Mouse (Mus musculus) gastrocnemius, adult 18-20 months (tissue): ENCODE measurements around the gene Nsun4. TPM values are rescaled to one million over a fixed set of nuclear protein-coding genes. Genes with fewer than 3 reads are reported as not detected.

Experiments used
- DNase-seq: peaks from one replicate; pipeline ENCODE4 v3.0.0; 2021; ENCODE audit warnings: low spot score
- long read RNA-seq, 2 experiments: library from polyadenylated mRNA; stranded (forward); transcript quantifications; one replicate each; pipeline ENCODE4 v2.0.0; 2021
- total RNA-seq, 2 experiments: library from RNA; stranded (reverse); gene quantifications; 2 replicates each; pipeline ENCODE4 v1.2.3; 2021

Gene Nsun4
- 10 to 100 TPM; 13.2 to 14.2 TPM for total RNA-seq
- long read RNA-seq, experiment 1, transcript Nsun4-202 (6 exons, 2,439 nt) = major isoform, 14 of 14 reads
- long read RNA-seq, experiment 1, partial matches to known transcripts = 0 of 14 reads
- long read RNA-seq, experiment 1, other reads (novel, unspliced or antisense) = 0 of 14 reads
- long read RNA-seq, experiment 2, transcript Nsun4-202 (6 exons, 2,439 nt) = major isoform, 19 of 21 reads
- long read RNA-seq, experiment 2, partial matches to known transcripts = 0 of 21 reads
- long read RNA-seq, experiment 2, other reads (novel, unspliced or antisense) = 2 of 21 reads

GRCm38 (mm10) chr4:116053399-116053961 lies at the start of gene Nsun4:
Gene Nsun4 (minus strand): TSS chr4:116053876.
- DNase-seq = peak; percentile 91

DNA sequence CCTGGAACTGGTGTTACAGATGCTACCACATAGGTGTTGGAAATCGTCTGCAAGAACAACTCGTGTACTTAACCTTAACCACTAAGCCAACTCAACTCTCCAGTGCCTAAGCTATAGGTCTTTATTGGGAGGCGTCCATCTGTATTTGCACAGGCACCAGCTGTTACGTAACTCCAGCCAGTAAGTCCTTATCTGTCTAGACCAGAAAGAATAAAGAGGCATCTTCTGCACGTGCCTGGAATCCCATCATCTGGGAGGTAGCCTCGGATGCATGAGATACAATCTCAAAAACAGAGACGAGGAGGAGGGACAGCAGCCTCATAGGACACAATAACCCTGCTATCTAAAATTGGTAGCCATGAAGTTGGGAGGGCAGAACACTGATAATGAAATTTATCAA lies 47.3 kb upstream of the Nsun4 start:
- no peak for DNase-seq

GRCm38 (mm10) chr4:116097211-116097610 lies 43.5 kb upstream of the Nsun4 start:
- DNase-seq = no peak

- DNase-seq = no peak
Observed at GRCm38 (mm10) chr4:116096291-116096690, 42.6 kb upstream of the Nsun4 start.

DNA sequence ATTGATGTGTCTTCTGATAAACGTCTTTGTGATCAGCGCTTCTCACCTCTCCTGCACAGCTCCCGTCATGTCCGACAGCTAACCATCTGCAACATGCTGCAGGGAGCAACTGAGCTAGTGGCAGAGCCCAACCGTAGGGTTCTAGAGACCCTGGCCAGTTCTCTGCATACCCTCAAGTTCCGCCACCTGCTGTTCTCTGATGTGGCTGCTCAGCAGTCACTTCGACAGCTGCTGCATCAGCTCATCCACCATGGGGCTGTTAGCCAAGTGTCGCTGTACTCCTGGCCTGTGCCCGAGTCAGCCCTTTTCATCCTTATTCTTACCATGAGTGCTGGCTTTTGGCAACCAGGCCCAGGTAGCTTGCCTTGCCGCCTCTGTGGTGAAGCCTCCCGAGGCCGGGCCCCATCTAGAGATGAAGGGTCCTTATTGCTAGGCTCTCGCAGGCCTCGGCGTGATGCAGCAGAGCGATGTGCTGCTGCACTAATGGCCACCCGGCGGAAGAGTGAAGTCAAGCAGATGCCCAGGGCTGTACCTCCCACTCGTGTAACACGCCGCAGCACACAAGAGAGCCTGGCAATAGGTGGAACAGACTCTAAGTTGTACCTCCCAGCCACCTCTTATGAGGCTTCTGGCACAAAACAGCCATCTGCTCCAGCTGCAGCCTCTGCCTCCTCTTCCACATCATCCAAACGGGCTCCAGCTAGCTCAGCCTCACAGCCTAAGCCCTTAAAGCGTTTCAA lies 35.0 kb upstream of the Nsun4 start:
- DNase-seq = no peak

- no peak for DNase-seq
Observed at GRCm38 (mm10) chr4:116077240-116078095, 23.8 kb upstream of the Nsun4 start.

DNA sequence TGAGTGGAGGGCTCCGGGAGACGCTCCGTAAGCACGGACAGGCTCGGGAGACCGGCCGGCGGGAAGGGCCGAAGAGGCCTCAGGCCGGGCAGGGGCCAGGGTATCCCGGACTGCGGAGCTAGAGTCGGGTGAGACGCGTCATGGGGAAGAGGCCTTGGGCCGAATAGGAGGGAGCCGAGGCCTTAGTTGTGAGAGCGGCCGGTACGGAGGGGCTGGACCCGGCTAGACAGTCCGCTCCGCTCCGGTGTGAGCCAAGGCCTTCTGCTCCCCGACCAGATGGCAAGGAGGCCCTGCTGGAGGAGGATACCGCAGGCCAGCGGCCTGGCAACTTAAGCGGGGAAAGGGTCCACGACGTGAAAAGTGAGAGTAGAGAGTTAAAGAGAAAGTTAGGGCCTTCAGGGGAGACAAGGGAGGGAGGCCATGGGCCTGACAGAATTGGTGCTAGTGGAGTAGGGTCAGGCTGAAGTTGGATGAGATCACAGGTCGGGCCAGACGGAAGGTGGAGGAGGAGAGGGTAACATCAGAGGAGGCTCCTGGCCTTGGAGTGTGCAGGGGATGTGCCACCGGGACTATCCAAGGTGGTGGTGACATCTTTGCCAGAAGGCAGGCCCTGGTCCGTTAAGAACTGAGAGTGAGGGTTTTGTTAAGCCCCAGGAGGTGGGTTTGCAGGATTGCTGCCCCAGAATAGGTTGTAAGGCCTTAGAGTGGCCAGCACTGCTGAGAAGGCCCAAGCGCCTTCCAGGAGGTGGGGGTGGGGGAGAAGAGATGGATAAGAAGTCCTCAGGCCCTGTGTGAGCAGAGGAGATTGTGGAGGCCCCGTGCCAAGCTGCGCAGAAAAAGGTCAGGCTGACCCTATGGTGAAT lies 22.9 kb upstream of the Nsun4 start:
- DNase-seq = no peak

GRCm38 (mm10) chr4:116075631-116076368 lies 22.1 kb upstream of the Nsun4 start:
- peak; percentile 66 for DNase-seq

DNA sequence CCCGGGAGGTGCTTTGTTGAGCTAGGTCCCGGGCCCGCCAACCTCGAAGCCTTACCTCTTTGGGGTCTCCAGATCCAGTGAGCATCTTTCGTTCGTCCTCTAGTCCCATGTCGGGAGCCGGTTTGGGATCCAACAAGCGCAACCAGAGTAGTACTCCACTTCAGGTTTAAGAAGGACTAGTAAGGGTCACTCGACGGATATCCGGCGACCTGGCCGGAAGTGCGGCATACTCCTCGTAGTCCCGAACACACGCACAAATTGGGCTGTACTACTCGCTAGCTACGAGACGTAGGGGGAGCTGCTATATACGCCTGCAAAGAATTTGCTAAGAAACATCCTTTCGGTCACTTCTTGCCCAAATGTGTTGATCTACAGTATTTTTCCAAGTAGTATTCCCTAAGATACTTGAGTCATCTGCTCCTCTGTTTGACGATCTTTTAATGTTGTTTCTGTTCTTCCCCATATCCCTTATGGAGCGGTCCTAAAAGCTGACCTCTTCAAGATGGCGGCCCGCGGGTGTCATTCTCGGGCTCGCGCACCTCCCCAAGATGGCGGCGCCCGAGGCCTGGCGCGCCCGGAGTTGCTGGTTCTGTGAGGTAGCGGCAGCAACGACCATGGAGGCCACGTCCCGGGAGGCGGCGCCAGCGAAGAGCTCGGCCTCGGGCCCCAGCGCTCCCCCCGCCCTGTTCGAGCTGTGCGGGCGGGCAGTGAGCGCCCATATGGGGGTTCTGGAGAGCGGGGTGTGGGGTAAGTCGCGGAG lies 21.4 kb upstream of the Nsun4 start, which contains the start of the genes Uqcrh and Lrrc41:
Gene Uqcrh (minus strand): TSS at position 211 of the 760 bp plus-strand sequence.
Gene Lrrc41 (plus strand): TSS at position 409 of the 760 bp plus-strand sequence.
- DNase-seq = peak; percentile 94

GRCm38 (mm10) chr4:116074145-116074675 lies 20.5 kb upstream of the Nsun4 start:
- no peak for DNase-seq

DNA sequence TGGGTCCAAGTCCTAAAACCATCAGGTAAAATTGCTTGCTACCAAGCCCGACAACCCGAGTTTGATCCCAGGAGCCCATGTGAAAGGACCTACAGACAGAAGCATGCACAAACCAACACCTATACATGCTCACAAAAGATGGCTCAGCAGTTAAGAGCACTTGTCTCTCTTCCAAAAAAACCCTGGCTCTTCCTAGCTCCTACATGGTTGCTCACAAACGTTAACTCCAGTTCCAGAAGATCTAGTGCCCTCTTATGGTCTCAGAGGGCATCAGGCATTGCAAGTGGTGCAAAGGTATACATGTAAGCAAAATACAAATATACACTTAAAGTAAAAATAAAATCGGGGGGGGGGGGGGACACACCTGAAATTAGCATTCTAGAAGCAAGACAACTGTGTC lies 19.5 kb upstream of the Nsun4 start:
- DNase-seq = no peak

GRCm38 (mm10) chr4:116070116-116070515 lies 16.4 kb upstream of the Nsun4 start:
- no peak for DNase-seq

DNA sequence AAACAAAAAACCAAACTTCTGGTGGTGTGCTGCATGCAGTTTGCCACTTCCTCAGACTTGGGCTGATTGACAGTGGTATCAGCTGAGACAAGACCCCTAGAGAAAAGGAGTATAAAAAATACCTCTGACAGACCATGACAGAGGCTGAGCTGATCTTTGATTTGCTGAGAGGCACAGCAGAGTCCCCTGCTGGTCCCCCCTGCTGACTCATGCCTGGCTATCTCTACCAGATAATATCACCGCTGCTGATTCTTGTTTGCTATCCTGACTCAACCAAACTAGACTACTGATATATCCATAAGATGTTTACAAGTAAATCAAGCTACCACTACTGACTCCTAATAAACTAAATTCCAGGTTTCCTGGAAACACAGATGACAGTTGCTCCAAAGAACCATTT lies 10.2 kb upstream of the Nsun4 start:
- no peak for DNase-seq

- DNase-seq = no peak
Observed at GRCm38 (mm10) chr4:116059012-116059726, 5.5 kb upstream of the Nsun4 start.

DNA sequence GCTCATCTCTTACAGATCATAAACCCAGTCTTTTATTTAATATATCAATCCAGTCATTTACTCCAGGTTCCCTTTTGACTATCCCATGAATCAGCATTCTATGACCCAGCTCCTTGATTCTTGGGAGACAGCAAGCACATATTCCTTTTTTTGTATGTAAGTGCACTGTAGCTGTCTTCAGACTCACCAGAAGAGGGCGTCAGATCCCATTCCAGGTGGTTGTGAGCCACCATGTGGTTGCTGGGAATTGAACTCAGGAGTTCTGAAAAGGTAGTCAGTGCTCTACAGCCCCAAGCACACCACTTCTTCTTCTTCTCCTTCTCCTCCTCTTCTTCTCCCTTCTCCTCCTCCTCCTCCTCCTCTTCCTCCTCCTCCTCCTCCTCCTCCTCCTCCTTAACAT lies 3.9 kb upstream of the Nsun4 start:
- no peak for DNase-seq

- no peak for DNase-seq
Observed at GRCm38 (mm10) chr4:116052526-116053293, 966 bp downstream of the Nsun4 start.

GRCm38 (mm10) chr4:116049211-116049610 lies 4.5 kb downstream of the Nsun4 start:
- no peak for DNase-seq
